Mouse (Mus musculus): Measurements from ENCODE around the gene Olfr648. TPM values are rescaled to one million over a fixed set of nuclear protein-coding genes. Genes with fewer than 3 reads are reported as not detected.

Olfr648 gene
- polyA plus RNA-seq (2016; fragmentation: Nextera tagmentation; extraction: Ambion mirVana), result 0.43 and 0.56 TPM in 2 replicates

- no peak within 1 kb of the TSS for H3K9ac ChIP-seq
- H3K27ac ChIP-seq, result no peak within 1 kb of the TSS
- WGBS, result 96% methylated on average over 2 of the region's 2 CpGs
- H3K36me3 ChIP-seq, result no peaks in the 10 kb centered on the region
- no peaks in the 10 kb centered on the region for H3K9me3 ChIP-seq
- H3K4me2 ChIP-seq (replicated peaks), result no peak within 1 kb of the TSS
- H3K27me3 ChIP-seq (replicated peaks), result no peaks in the 10 kb centered on the region
- ATAC-seq (ENCODE audit: low FRiP score, low read depth), result no peak
- H3K4me3 ChIP-seq, result no peak within 1 kb of the TSS
- H3K4me1 ChIP-seq, result no peaks in the 10 kb centered on the region
Observed at GRCm38 (mm10) chr7:104183292-104183691, at the start of gene Olfr648. Gene Olfr648, minus strand, starts transcription at chr7:104183392.

- no peak overlapping the region for H3K27ac ChIP-seq
- H3K4me3 ChIP-seq, result no peak overlapping the region
- H3K27me3 ChIP-seq (replicated peaks), result no peaks in the 10 kb centered on the region
- ATAC-seq (ENCODE audit: low FRiP score, low read depth), result no peak
- no peak overlapping the region for H3K4me2 ChIP-seq (replicated peaks)
- H3K9ac ChIP-seq, result no peak overlapping the region
- H3K4me1 ChIP-seq, result no peaks in the 10 kb centered on the region
- no peaks in the 10 kb centered on the region for H3K36me3 ChIP-seq
- H3K9me3 ChIP-seq, result no peaks in the 10 kb centered on the region
- 40% methylated on average over 2 of the region's 2 CpGs for WGBS
Observed at GRCm38 (mm10) chr7:104231203-104231602, 48.0 kb upstream of the Olfr648 start.

GRCm38 (mm10) chr7:104218701-104219569, 35.7 kb upstream of the Olfr648 start, which contains the start of gene Trim6:
Gene Trim6, plus strand, starts transcription at chr7:104218793.
- Histone ChIP-seq H3K4me2 (replicated peaks) (peak within 1 kb of the TSS; percentile 62), H3K9me3 (no peaks in the 10 kb centered on the region), H3K4me3 (peak within 1 kb of the TSS; percentile 24), H3K9ac (0 out of 2 replicates have a peak within 1 kb of the TSS, but pooled peaks have one; percentile 35), H3K27me3 (replicated peaks) (no peaks in the 10 kb centered on the region), H3K36me3 (no peaks in the 10 kb centered on the region), H3K4me1 (0 out of 2 replicates have a peak, but pooled peaks cover 7% of the 10 kb centered on the region), H3K27ac (no peak within 1 kb of the TSS)
- whole genome bisulfite sequencing, result 1% methylated on average over 37 of the region's 37 CpGs
- ATAC-seq (ENCODE audit: low FRiP score, low read depth), result peak; percentile 77

- WGBS, result 81% methylated on average over 2 of the region's 2 CpGs
- no peak for ATAC-seq (ENCODE audit: low FRiP score, low read depth)
Observed at GRCm38 (mm10) chr7:104217881-104218280, 34.7 kb upstream of the Olfr648 start.

GRCm38 (mm10) chr7:104216011-104216535, 32.9 kb upstream of the Olfr648 start:
- H3K4me1 ChIP-seq, result 0 out of 2 replicates have a peak, but pooled peaks cover 7% of the 10 kb centered on the region
- no peak overlapping the region for H3K4me2 ChIP-seq (replicated peaks)
- no peak overlapping the region for H3K27ac ChIP-seq
- H3K9ac ChIP-seq, result no peak overlapping the region
- no peak overlapping the region for H3K4me3 ChIP-seq
- no peaks in the 10 kb centered on the region for H3K9me3 ChIP-seq
- WGBS, result 71% methylated on average over 1 of the region's 1 CpGs
- no peaks in the 10 kb centered on the region for H3K27me3 ChIP-seq (replicated peaks)
- ATAC-seq (ENCODE audit: low FRiP score, low read depth), result no peak
- H3K36me3 ChIP-seq, result no peaks in the 10 kb centered on the region

More at GRCm38 (mm10) chr7:104217881-104218280, 34.7 kb upstream of the Olfr648 start:
- no peaks in the 10 kb centered on the region for H3K9me3 ChIP-seq
- H3K36me3 ChIP-seq, result no peaks in the 10 kb centered on the region
- no peaks in the 10 kb centered on the region for H3K27me3 ChIP-seq (replicated peaks)
- H3K4me2 ChIP-seq (replicated peaks), result no peak overlapping the region
- H3K27ac ChIP-seq, result no peak overlapping the region
- H3K4me1 ChIP-seq, result 0 out of 2 replicates have a peak, but pooled peaks cover 7% of the 10 kb centered on the region
- H3K9ac ChIP-seq, result no peak overlapping the region
- no peak overlapping the region for H3K4me3 ChIP-seq

- ATAC-seq (ENCODE audit: low FRiP score, low read depth), result no peak
- Histone ChIP-seq H3K4me1 (no peaks in the 10 kb centered on the region), H3K36me3 (no peaks in the 10 kb centered on the region), H3K4me3 (no peak overlapping the region), H3K27ac (no peak overlapping the region), H3K27me3 (replicated peaks) (no peaks in the 10 kb centered on the region), H3K9me3 (no peaks in the 10 kb centered on the region), H3K4me2 (replicated peaks) (no peak overlapping the region), H3K9ac (no peak overlapping the region)
- WGBS, result 93% methylated on average over 7 of the region's 7 CpGs
Observed at GRCm38 (mm10) chr7:104206197-104206596, 23.0 kb upstream of the Olfr648 start.

GRCm38 (mm10) chr7:104199822-104200221, 16.6 kb upstream of the Olfr648 start:
- Histone ChIP-seq H3K9ac (no peak overlapping the region), H3K4me3 (no peak overlapping the region), H3K27me3 (replicated peaks) (no peaks in the 10 kb centered on the region), H3K4me1 (no peaks in the 10 kb centered on the region), H3K9me3 (no peaks in the 10 kb centered on the region), H3K4me2 (replicated peaks) (no peak overlapping the region), H3K27ac (no peak overlapping the region), H3K36me3 (no peaks in the 10 kb centered on the region)
- peak; percentile 68; the same call in 1 of the 2 replicates for ATAC-seq (ENCODE audit: low FRiP score, low read depth)
- 9% methylated on average over 5 of the region's 5 CpGs for WGBS

- WGBS, result 91% methylated on average over 6 of the region's 6 CpGs
- Histone ChIP-seq H3K4me3 (no peak within 1 kb of the TSS), H3K27ac (no peak within 1 kb of the TSS), H3K4me1 (no peaks in the 10 kb centered on the region), H3K9ac (no peak within 1 kb of the TSS), H3K9me3 (no peaks in the 10 kb centered on the region), H3K27me3 (replicated peaks) (no peaks in the 10 kb centered on the region), H3K4me2 (replicated peaks) (no peak within 1 kb of the TSS), H3K36me3 (no peaks in the 10 kb centered on the region)
- no peak for ATAC-seq (ENCODE audit: low FRiP score, low read depth)
Observed at GRCm38 (mm10) chr7:104195885-104196284, 12.7 kb upstream of the Olfr648 start, which contains the start of gene Olfr649. Gene Olfr649, minus strand, starts transcription at chr7:104195985.

GRCm38 (mm10) chr7:104191275-104191674, 8.1 kb upstream of the Olfr648 start:
- no peak for ATAC-seq (ENCODE audit: low FRiP score, low read depth)
- Histone ChIP-seq H3K4me1 (no peaks in the 10 kb centered on the region), H3K27me3 (replicated peaks) (no peaks in the 10 kb centered on the region), H3K36me3 (no peaks in the 10 kb centered on the region), H3K4me2 (replicated peaks) (no peak overlapping the region), H3K9me3 (no peaks in the 10 kb centered on the region), H3K4me3 (no peak overlapping the region), H3K27ac (no peak overlapping the region), H3K9ac (no peak overlapping the region)
- WGBS, result 69% methylated on average over 9 of the region's 9 CpGs

GRCm38 (mm10) chr7:104179074-104179473, 4.1 kb downstream of the Olfr648 start:
- no peaks in the 10 kb centered on the region for H3K9me3 ChIP-seq

GRCm38 (mm10) chr7:104178422-104179054, 4.7 kb downstream of the Olfr648 start:
- no peaks in the 10 kb centered on the region for H3K4me1 ChIP-seq
- no peaks in the 10 kb centered on the region for H3K27me3 ChIP-seq (replicated peaks)
- H3K36me3 ChIP-seq, result no peaks in the 10 kb centered on the region
- H3K9ac ChIP-seq, result no peak overlapping the region
- no peak overlapping the region for H3K27ac ChIP-seq
- no peak for ATAC-seq (ENCODE audit: low FRiP score, low read depth)
- H3K9me3 ChIP-seq, result no peaks in the 10 kb centered on the region
- 73% methylated on average over 5 of the region's 5 CpGs for WGBS
- no peak overlapping the region for H3K4me2 ChIP-seq (replicated peaks)
- no peak overlapping the region for H3K4me3 ChIP-seq

More at GRCm38 (mm10) chr7:104179074-104179473, 4.1 kb downstream of the Olfr648 start:
- H3K4me2 ChIP-seq (replicated peaks), result no peak overlapping the region
- no peak for ATAC-seq (ENCODE audit: low FRiP score, low read depth)
- H3K4me1 ChIP-seq, result no peaks in the 10 kb centered on the region
- WGBS, result 84% methylated on average over 1 of the region's 1 CpGs
- no peak overlapping the region for H3K4me3 ChIP-seq
- H3K27me3 ChIP-seq (replicated peaks), result no peaks in the 10 kb centered on the region
- no peaks in the 10 kb centered on the region for H3K36me3 ChIP-seq
- H3K9ac ChIP-seq, result no peak overlapping the region
- no peak overlapping the region for H3K27ac ChIP-seq

- no peak overlapping the region for H3K9ac ChIP-seq
- H3K4me2 ChIP-seq (replicated peaks), result no peak overlapping the region
- WGBS, result 15% methylated on average over 1 of the region's 1 CpGs
- no peaks in the 10 kb centered on the region for H3K9me3 ChIP-seq
- H3K27me3 ChIP-seq (replicated peaks), result no peaks in the 10 kb centered on the region
- no peaks in the 10 kb centered on the region for H3K36me3 ChIP-seq
- no peak overlapping the region for H3K27ac ChIP-seq
- ATAC-seq (ENCODE audit: low FRiP score, low read depth), result no peak
- no peak overlapping the region for H3K4me3 ChIP-seq
- H3K4me1 ChIP-seq, result no peaks in the 10 kb centered on the region
Observed at GRCm38 (mm10) chr7:104175085-104175484, 8.1 kb downstream of the Olfr648 start.
